Mouse (Mus musculus): ENCODE results near the gene Scn9a. TPM values are rescaled to one million over a fixed set of nuclear protein-coding genes. Genes with fewer than 3 reads are reported as not detected.

The Scn9a gene
- total and polyA plus RNA-seq, 2 experiments = not detected

DNA sequence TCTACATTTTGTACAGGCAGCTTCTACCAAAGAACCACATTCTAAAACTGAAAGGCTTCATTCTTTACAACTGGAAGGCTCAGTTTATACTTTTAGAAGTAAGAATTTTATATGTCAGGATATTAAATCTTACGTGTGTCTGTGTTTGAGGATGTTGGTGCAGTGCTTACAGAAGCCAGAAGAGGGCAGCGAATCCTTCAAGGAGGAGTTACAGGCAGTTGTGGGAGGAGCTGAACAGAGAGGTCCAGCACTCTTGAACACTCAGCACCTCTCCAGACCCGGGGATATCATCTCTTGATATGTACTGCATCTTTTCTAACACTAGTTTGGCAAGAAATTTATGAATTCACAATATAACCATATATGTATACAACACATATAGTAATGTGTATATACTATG, 114.8 kb downstream of the Scn9a start:
- H3K9ac ChIP-seq (ENCODE audit: low read depth, low read length) = no peak overlapping the region
- no peaks in the 10 kb centered on the region for H3K79me2 ChIP-seq (ENCODE audit: control insufficient read depth, insufficient read depth, low read length)
- 52% methylated on average over 3 of the region's 3 CpGs for WGBS
- no peak for DNase-seq (ENCODE audit: extremely low read depth, low read depth, low spot score)
- H3K4me1 ChIP-seq (ENCODE audit: control insufficient read depth, insufficient read depth, low read length) = no peaks in the 10 kb centered on the region
- no peaks in the 10 kb centered on the region for H3K36me3 ChIP-seq (ENCODE audit: control insufficient read depth, insufficient read depth, low read length)
- TF ChIP-seq CTCF (IDR thresholded peaks at IDR 0.05; ENCODE audit: low read depth, low read length) (no peak), POLR2A (IDR thresholded peaks at IDR 0.05; ENCODE audit: extremely low read depth, insufficient read depth, low read length) (no peak)
- no peak overlapping the region for H3K27ac ChIP-seq (replicated peaks; ENCODE audit: insufficient read depth, low read depth, low read length)
- H3K27me3 ChIP-seq (ENCODE audit: control insufficient read depth, insufficient read depth, low read length) = no peaks in the 10 kb centered on the region
- H3K4me3 ChIP-seq (ENCODE audit: insufficient read depth, low read depth, low read length) = no peak overlapping the region

DNA sequence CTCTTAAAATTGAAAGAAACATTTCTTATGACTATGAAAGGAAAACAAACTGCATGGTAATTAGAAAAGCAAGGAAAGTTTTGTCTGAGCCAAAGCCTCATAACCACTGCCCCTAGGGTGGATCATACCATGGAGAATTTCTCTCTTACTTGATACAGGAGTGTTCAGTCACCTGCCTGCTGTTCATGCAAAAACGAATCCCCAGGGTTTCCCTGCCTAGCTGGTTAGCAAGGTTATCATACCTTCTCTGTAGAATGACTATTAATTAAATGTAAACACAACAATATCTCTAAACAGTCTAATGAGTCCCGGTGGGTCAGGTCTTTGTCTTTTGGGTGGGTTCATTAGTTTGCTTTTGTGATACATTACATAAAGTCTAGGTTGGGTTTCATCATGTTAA, 123.3 kb downstream of the Scn9a start:
- TF ChIP-seq CTCF (IDR thresholded peaks at IDR 0.05; ENCODE audit: low read depth, low read length) (no peak), POLR2A (IDR thresholded peaks at IDR 0.05; ENCODE audit: extremely low read depth, insufficient read depth, low read length) (no peak)
- Histone ChIP-seq H3K27ac (replicated peaks; ENCODE audit: insufficient read depth, low read depth, low read length) (no peak overlapping the region), H3K4me1 (ENCODE audit: control insufficient read depth, insufficient read depth, low read length) (no peaks in the 10 kb centered on the region), H3K4me3 (ENCODE audit: insufficient read depth, low read depth, low read length) (no peak overlapping the region), H3K79me2 (ENCODE audit: control insufficient read depth, insufficient read depth, low read length) (no peaks in the 10 kb centered on the region), H3K9ac (ENCODE audit: low read depth, low read length) (no peak overlapping the region), H3K36me3 (ENCODE audit: control insufficient read depth, insufficient read depth, low read length) (no peaks in the 10 kb centered on the region), H3K27me3 (ENCODE audit: control insufficient read depth, insufficient read depth, low read length) (no peaks in the 10 kb centered on the region)
- DNase-seq (ENCODE audit: extremely low read depth, low read depth, low spot score) = no peak
- 45% methylated on average over 2 of the region's 2 CpGs for WGBS

DNA sequence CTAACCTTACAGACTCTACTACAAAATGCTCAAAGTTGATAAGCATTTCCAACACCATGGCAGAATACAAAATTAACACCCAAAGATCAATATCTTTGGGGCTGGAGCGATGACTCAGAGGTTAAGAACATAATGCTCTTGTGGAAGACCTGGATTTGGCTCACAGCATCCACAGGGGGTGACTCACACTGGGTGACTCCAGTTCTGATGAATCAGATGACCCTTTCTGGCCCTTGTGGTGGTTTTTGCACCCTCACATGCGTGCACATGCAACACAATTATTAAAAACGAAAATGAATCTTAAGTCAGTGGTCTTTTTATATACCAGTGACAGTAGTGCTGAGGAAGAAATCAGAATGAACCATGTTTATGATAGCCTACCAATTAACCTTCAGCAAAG, 126.7 kb downstream of the Scn9a start:
- H3K79me2 ChIP-seq (ENCODE audit: control insufficient read depth, insufficient read depth, low read length) = no peaks in the 10 kb centered on the region
- no peaks in the 10 kb centered on the region for H3K4me1 ChIP-seq (ENCODE audit: control insufficient read depth, insufficient read depth, low read length)
- no peaks in the 10 kb centered on the region for H3K36me3 ChIP-seq (ENCODE audit: control insufficient read depth, insufficient read depth, low read length)
- H3K9ac ChIP-seq (ENCODE audit: low read depth, low read length) = no peak overlapping the region
- H3K27ac ChIP-seq (replicated peaks; ENCODE audit: insufficient read depth, low read depth, low read length) = no peak overlapping the region
- no peak overlapping the region for H3K4me3 ChIP-seq (ENCODE audit: insufficient read depth, low read depth, low read length)
- no peak for DNase-seq (ENCODE audit: extremely low read depth, low read depth, low spot score)
- 58% methylated on average over 3 of the region's 3 CpGs for WGBS
- TF ChIP-seq CTCF (IDR thresholded peaks at IDR 0.05; ENCODE audit: low read depth, low read length) = no peak
- no peak for TF ChIP-seq POLR2A (IDR thresholded peaks at IDR 0.05; ENCODE audit: extremely low read depth, insufficient read depth, low read length)
- no peaks in the 10 kb centered on the region for H3K27me3 ChIP-seq (ENCODE audit: control insufficient read depth, insufficient read depth, low read length)

DNA sequence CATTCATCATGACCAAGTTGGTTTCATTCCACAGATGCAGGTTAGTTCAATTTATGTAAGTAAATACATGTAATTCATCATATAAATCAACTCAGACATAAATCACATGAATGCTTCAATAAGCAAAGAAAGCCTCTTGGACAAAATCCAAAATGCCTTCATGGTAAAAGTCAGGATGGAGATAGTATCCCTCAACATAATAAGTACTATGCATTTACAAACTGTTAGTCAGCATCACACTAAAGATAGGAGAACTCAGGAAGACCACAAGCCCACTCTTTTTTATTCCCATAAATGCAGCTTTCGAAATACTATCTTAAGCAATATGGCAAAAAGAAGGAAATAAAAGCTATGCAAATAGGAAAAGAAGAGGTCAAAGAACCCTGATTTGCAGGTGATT, 127.1 kb downstream of the Scn9a start:
- no peaks in the 10 kb centered on the region for H3K79me2 ChIP-seq (ENCODE audit: control insufficient read depth, insufficient read depth, low read length)
- no peaks in the 10 kb centered on the region for H3K4me1 ChIP-seq (ENCODE audit: control insufficient read depth, insufficient read depth, low read length)
- 84% methylated on average over 1 of the region's 1 CpGs for WGBS
- no peaks in the 10 kb centered on the region for H3K27me3 ChIP-seq (ENCODE audit: control insufficient read depth, insufficient read depth, low read length)
- H3K36me3 ChIP-seq (ENCODE audit: control insufficient read depth, insufficient read depth, low read length) = no peaks in the 10 kb centered on the region
- H3K27ac ChIP-seq (replicated peaks; ENCODE audit: insufficient read depth, low read depth, low read length) = no peak overlapping the region
- no peak overlapping the region for H3K9ac ChIP-seq (ENCODE audit: low read depth, low read length)
- TF ChIP-seq POLR2A (IDR thresholded peaks at IDR 0.05; ENCODE audit: extremely low read depth, insufficient read depth, low read length) = no peak
- no peak for TF ChIP-seq CTCF (IDR thresholded peaks at IDR 0.05; ENCODE audit: low read depth, low read length)
- H3K4me3 ChIP-seq (ENCODE audit: insufficient read depth, low read depth, low read length) = no peak overlapping the region
- no peak for DNase-seq (ENCODE audit: extremely low read depth, low read depth, low spot score)

DNA sequence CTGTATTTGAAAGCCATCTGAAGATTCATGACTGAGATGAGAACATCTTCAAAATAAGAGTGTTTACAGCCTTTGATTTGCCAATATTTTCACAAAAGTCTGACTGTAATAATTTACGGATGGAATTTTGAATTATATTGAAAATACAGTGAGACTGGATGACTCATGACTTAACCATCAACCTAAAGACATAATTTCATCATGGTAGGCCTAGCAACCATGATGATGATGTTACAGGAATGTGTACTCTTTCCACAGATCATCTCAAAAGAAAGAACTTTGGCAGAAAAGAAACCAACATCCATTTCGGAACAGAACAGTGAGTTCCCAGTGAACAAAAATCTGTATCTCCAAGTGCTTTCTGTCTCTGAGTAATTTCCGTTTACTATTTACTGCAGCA, 132.6 kb downstream of the Scn9a start:
- H3K9ac ChIP-seq (ENCODE audit: low read depth, low read length) = no peak overlapping the region
- no peak for TF ChIP-seq CTCF (IDR thresholded peaks at IDR 0.05; ENCODE audit: low read depth, low read length)
- TF ChIP-seq POLR2A (IDR thresholded peaks at IDR 0.05; ENCODE audit: extremely low read depth, insufficient read depth, low read length) = no peak
- no peaks in the 10 kb centered on the region for H3K79me2 ChIP-seq (ENCODE audit: control insufficient read depth, insufficient read depth, low read length)
- no peak for DNase-seq (ENCODE audit: extremely low read depth, low read depth, low spot score)
- WGBS = 80% methylated on average over 3 of the region's 3 CpGs
- no peak overlapping the region for H3K4me3 ChIP-seq (ENCODE audit: insufficient read depth, low read depth, low read length)
- no peaks in the 10 kb centered on the region for H3K36me3 ChIP-seq (ENCODE audit: control insufficient read depth, insufficient read depth, low read length)
- no peaks in the 10 kb centered on the region for H3K27me3 ChIP-seq (ENCODE audit: control insufficient read depth, insufficient read depth, low read length)
- no peak overlapping the region for H3K27ac ChIP-seq (replicated peaks; ENCODE audit: insufficient read depth, low read depth, low read length)
- H3K4me1 ChIP-seq (ENCODE audit: control insufficient read depth, insufficient read depth, low read length) = no peaks in the 10 kb centered on the region

DNA sequence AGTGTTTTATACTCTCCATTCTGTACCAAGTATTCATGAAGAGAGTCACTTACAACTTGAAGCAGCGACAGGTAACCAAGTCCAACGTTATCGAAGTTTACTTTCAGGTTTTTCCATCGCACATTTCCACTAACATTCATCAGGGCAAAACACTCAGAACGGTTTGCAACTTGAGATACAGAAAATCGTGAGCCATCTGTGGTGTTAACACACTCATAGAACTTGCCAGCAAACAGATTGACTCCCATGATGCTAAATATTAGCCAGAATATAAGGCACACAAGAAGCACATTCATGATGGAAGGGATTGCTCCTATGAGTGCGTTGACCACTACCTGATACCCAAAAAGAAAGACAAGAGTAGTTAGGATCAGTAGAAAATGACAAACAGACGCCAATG, 140.2 kb downstream of the Scn9a start:
- Histone ChIP-seq H3K79me2 (ENCODE audit: control insufficient read depth, insufficient read depth, low read length) (no peaks in the 10 kb centered on the region), H3K36me3 (ENCODE audit: control insufficient read depth, insufficient read depth, low read length) (no peaks in the 10 kb centered on the region), H3K4me3 (ENCODE audit: insufficient read depth, low read depth, low read length) (no peak overlapping the region), H3K4me1 (ENCODE audit: control insufficient read depth, insufficient read depth, low read length) (no peaks in the 10 kb centered on the region), H3K27ac (replicated peaks; ENCODE audit: insufficient read depth, low read depth, low read length) (no peak overlapping the region), H3K9ac (ENCODE audit: low read depth, low read length) (no peak overlapping the region), H3K27me3 (ENCODE audit: control insufficient read depth, insufficient read depth, low read length) (no peaks in the 10 kb centered on the region)
- TF ChIP-seq POLR2A (IDR thresholded peaks at IDR 0.05; ENCODE audit: extremely low read depth, insufficient read depth, low read length) = no peak
- no peak for TF ChIP-seq CTCF (IDR thresholded peaks at IDR 0.05; ENCODE audit: low read depth, low read length)
- DNase-seq (ENCODE audit: extremely low read depth, low read depth, low spot score) = no peak
- 79% methylated on average over 8 of the region's 8 CpGs for WGBS
